Mouse (Mus musculus) small intestine, adult 2 months (tissue): Measurements from ENCODE around the gene Rnf126.

Source experiments
- CTCF ChIP-seq: fragments of 200-500 bp; IDR thresholded peaks from 2 replicates; pipeline ENCODE4 v1.5.1; 2012; ENCODE audit warnings: low read depth, mild to moderate bottlenecking, control low read depth, inconsistent platforms, low read length, moderate library complexity, mixed read lengths; ENCODE audit not compliant: insufficient replicate concordance, insufficient read length; ENCODE audit errors: extremely low read depth
- POLR2A ChIP-seq: fragments of 200-500 bp; IDR thresholded peaks from 2 replicates; pipeline ENCODE4 v1.6.1; 2012; ENCODE audit warnings: low read depth, mild to moderate bottlenecking, control low read depth, inconsistent platforms, low read length, moderate library complexity

- TF ChIP-seq POLR2A (no peak), CTCF (no peak)
These were observed 698 bp downstream of the Rnf126 start for GRCm38 (mm10) chr10:79766001-79766507.
